ENCODE assay signal across 8 mouse cellular contexts in the genomic region with DNA sequence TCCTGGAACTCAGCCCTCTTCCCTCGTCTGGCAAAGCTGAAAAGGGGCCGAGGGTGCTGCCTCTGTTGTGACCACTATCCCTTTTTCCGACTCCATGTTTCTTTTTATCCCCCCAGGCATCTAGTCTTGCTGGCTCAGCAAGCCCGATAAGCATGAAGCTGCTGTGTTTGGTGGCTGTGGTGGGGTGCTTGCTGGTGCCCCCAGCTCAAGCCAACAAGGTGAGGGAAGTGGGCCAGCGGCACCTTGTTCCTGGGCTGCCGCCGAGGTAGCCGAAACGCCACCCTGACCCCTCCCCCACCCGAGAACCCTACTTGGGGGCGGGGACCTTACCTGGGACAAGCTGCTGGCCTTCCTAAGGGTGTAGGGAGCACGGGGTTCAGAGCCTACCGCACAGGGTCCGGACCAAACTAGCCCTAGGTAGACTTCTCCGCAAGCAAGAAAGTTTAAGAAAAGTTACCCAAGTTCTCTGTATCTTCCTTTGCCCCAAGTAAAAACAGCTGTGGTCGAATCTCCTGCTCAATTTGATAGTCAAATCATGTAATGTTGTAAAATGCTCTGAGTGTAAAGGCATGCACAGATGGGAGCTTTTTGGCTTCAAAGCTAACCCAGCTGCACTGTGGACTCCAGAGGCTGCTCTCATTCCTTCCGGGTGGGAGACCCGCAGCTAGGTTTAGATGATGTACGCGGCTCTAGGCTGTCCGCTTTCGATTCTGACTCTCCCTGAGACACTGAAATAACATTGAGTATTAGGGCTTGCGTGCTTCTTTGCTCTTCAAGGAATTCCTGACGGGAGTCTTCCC. TPM values are rescaled to one million over a fixed set of nuclear protein-coding genes. Genes with fewer than 3 reads are reported as not detected.
DNase-seq lines count a peak whose midpoint lies in the region; ATAC-seq and TF ChIP-seq lines count a peak whose summit lies in the region.

No protein-coding gene starts in this region.

- no peak for TF ChIP-seq CTCF in midbrain, postnatal 0 days (IDR thresholded peaks at IDR 0.05)

- WGBS in embryonic facial prominence, embryonic 14.5 days = 3% methylated on average over 24 of the region's 24 CpGs
- 4% methylated on average over 24 of the region's 24 CpGs for WGBS in hindbrain, embryonic 13.5 days
- 4% methylated on average over 24 of the region's 24 CpGs for WGBS in midbrain, postnatal 0 days

- peak; percentile 26 for DNase-seq in gastrocnemius, postnatal 10 days
- no peak for DNase-seq in gastrocnemius, adult 18-20 months (ENCODE audit: low spot score)
- peak; percentile 45 for DNase-seq in adrenal gland, adult 2 months
- DNase-seq in embryonic facial prominence, embryonic 14.5 days (ENCODE audit: low spot score) = peak; percentile 67
- DNase-seq in liver = peak; percentile 84
- DNase-seq in midbrain, postnatal 0 days (ENCODE audit: low spot score) = no peak
- DNase-seq in thymus, postnatal 10 days (ENCODE audit: low spot score in 2 of 2) = peak; percentile 23 to 28

- H3K27me3 ChIP-seq in embryonic facial prominence, embryonic 14.5 days (replicated peaks; ENCODE audit: control insufficient read depth, insufficient read depth, low read length) = no peaks in the 10 kb centered on the region
- H3K27me3 ChIP-seq in hindbrain, embryonic 13.5 days = no peaks in the 10 kb centered on the region
- H3K27me3 ChIP-seq in midbrain, postnatal 0 days (ENCODE audit: insufficient read depth, low read length) = no peaks in the 10 kb centered on the region

- peaks cover 12% of the 10 kb centered on the region for H3K4me1 ChIP-seq in embryonic facial prominence, embryonic 14.5 days (ENCODE audit: control insufficient read depth, insufficient read depth, low read length)
- H3K4me1 ChIP-seq in hindbrain, embryonic 13.5 days (replicated peaks) = peaks cover 18% of the 10 kb centered on the region
- peaks cover 8% of the 10 kb centered on the region; the same call in 1 of the 2 replicates for H3K4me1 ChIP-seq in midbrain, postnatal 0 days (ENCODE audit: insufficient read depth, low read length)

- peak overlapping the region; percentile 82 for H3K4me3 ChIP-seq in embryonic facial prominence, embryonic 14.5 days (ENCODE audit: low read depth, low read length)
- peak overlapping the region; percentile 84 for H3K4me3 ChIP-seq in hindbrain, embryonic 13.5 days
- H3K4me3 ChIP-seq in midbrain, postnatal 0 days (ENCODE audit: low read depth, low read length) = peak overlapping the region; percentile 77

- peak overlapping the region; percentile 86 for H3K9ac ChIP-seq in embryonic facial prominence, embryonic 14.5 days (ENCODE audit: low read depth, low read length)
- peak overlapping the region; percentile 90 for H3K9ac ChIP-seq in hindbrain, embryonic 13.5 days
- peak overlapping the region; percentile 81 for H3K9ac ChIP-seq in midbrain, postnatal 0 days (replicated peaks; ENCODE audit: low read length, poor library complexity, severe bottlenecking)

- peaks cover 36% of the 10 kb centered on the region for H3K36me3 ChIP-seq in embryonic facial prominence, embryonic 14.5 days (ENCODE audit: control insufficient read depth, insufficient read depth, low read length)
- H3K36me3 ChIP-seq in hindbrain, embryonic 13.5 days = peaks cover 32% of the 10 kb centered on the region
- peaks cover 4% of the 10 kb centered on the region; the same call in 1 of the 2 replicates for H3K36me3 ChIP-seq in midbrain, postnatal 0 days (ENCODE audit: insufficient read depth, low read length)

- peak; percentile 37 for ATAC-seq in embryonic facial prominence, embryonic 14.5 days (ENCODE audit: low read depth)
- peak; percentile 62 for ATAC-seq in hindbrain, embryonic 13.5 days (ENCODE audit: low FRiP score)
- peak; percentile 45 for ATAC-seq in midbrain, postnatal 0 days (ENCODE audit: low FRiP score)

- peak overlapping the region; percentile 80 for H3K27ac ChIP-seq in embryonic facial prominence, embryonic 14.5 days (replicated peaks; ENCODE audit: low read depth, low read length)
- peak overlapping the region; percentile 85 for H3K27ac ChIP-seq in hindbrain, embryonic 13.5 days
- peak overlapping the region; percentile 82 for H3K27ac ChIP-seq in midbrain, postnatal 0 days (ENCODE audit: low read depth, low read length)

- H3K9me3 ChIP-seq in embryonic facial prominence, embryonic 14.5 days (ENCODE audit: control insufficient read depth, low read length) = no peaks in the 10 kb centered on the region
- H3K9me3 ChIP-seq in hindbrain, embryonic 13.5 days = no peaks in the 10 kb centered on the region
- no peaks in the 10 kb centered on the region for H3K9me3 ChIP-seq in midbrain, postnatal 0 days (ENCODE audit: low read length)

- H3K4me2 ChIP-seq in embryonic facial prominence, embryonic 14.5 days (ENCODE audit: low read depth, low read length) = peak overlapping the region; percentile 89
- peak overlapping the region; percentile 95 for H3K4me2 ChIP-seq in hindbrain, embryonic 13.5 days
- peak overlapping the region; percentile 98 for H3K4me2 ChIP-seq in midbrain, postnatal 0 days (ENCODE audit: low read depth, low read length, poor library complexity, severe bottlenecking)

RNA-seq across cellular contexts. Expression of gene Tmem9, which starts 10.6 kb away (rescaled TPM):
- total RNA-seq in gastrocnemius, postnatal 10 days (2021) = 10 to 100 TPM; 27.2 to 29.0 TPM
- 1 to 10 TPM; 5.9 to 7.0 TPM for total RNA-seq in gastrocnemius, adult 18-20 months (2021)
- 10 to 100 TPM; 39.5 to 46.4 TPM for total RNA-seq in adrenal gland, adult 2 months (2021)
- 102 and 112 TPM in 2 replicates for polyA plus RNA-seq in adrenal gland, adult 2 months (2012; rRNA removed)
- polyA plus RNA-seq in embryonic facial prominence, embryonic 14.5 days (2014; fragmentation: Nextera tagmentation; extraction: Ambion mirVana) = 93.3 and 112 TPM in 2 replicates
- 149 and 153 TPM in 2 replicates for polyA plus RNA-seq in hindbrain, embryonic 13.5 days (2015; fragmentation: Nextera tagmentation; extraction: Ambion mirVana)
- total RNA-seq in midbrain, postnatal 0 days (2014; rRNA removed) = 110 and 119 TPM in 2 replicates
- polyA plus RNA-seq in midbrain, postnatal 0 days (2015; fragmentation: Nextera tagmentation; extraction: Ambion mirVana) = 172 and 188 TPM in 2 replicates

RNA-seq across cellular contexts. Expression of gene Igfn1, which starts 12.4 kb away (rescaled TPM):
- total RNA-seq in gastrocnemius, postnatal 10 days (2021) = 10 to 100 TPM; 18.2 to 31.6 TPM
- total RNA-seq in gastrocnemius, adult 18-20 months (2021) = 10 to 100 TPM; 32.4 to 62.9 TPM
- total RNA-seq in adrenal gland, adult 2 months (2021) = under 1 TPM in 1 of 2 experiments, not detected in 1; 0.17 TPM
- 0.16 and 0.17 TPM in 2 replicates for polyA plus RNA-seq in adrenal gland, adult 2 months (2012; rRNA removed)
- polyA plus RNA-seq in embryonic facial prominence, embryonic 14.5 days (2014; fragmentation: Nextera tagmentation; extraction: Ambion mirVana) = 0.09 TPM in 1 of 2 replicates, not detected in the other
- polyA plus RNA-seq in hindbrain, embryonic 13.5 days (2015; fragmentation: Nextera tagmentation; extraction: Ambion mirVana) = not detected in 2 replicates
- total RNA-seq in midbrain, postnatal 0 days (2014; rRNA removed) = 0.22 TPM in 1 of 2 replicates, not detected in the other
- polyA plus RNA-seq in midbrain, postnatal 0 days (2015; fragmentation: Nextera tagmentation; extraction: Ambion mirVana) = not detected in 2 replicates

RNA-seq across cellular contexts. Expression of gene Ascl5, which starts 32.0 kb away (rescaled TPM):
- not detected for total RNA-seq in gastrocnemius, postnatal 10 days (2021)
- total RNA-seq in gastrocnemius, adult 18-20 months (2021) = not detected
- total RNA-seq in adrenal gland, adult 2 months (2021) = not detected
- polyA plus RNA-seq in adrenal gland, adult 2 months (2012; rRNA removed) = 0.39 TPM in 1 of 2 replicates, not detected in the other
- 0.67 TPM in 1 of 2 replicates, not detected in the other for polyA plus RNA-seq in embryonic facial prominence, embryonic 14.5 days (2014; fragmentation: Nextera tagmentation; extraction: Ambion mirVana)
- not detected in 2 replicates for polyA plus RNA-seq in hindbrain, embryonic 13.5 days (2015; fragmentation: Nextera tagmentation; extraction: Ambion mirVana)
- total RNA-seq in midbrain, postnatal 0 days (2014; rRNA removed) = 3.0 TPM in 1 of 2 replicates, not detected in the other
- 0.30 TPM in 1 of 2 replicates, not detected in the other for polyA plus RNA-seq in midbrain, postnatal 0 days (2015; fragmentation: Nextera tagmentation; extraction: Ambion mirVana)

RNA-seq across cellular contexts. Expression of gene Cacna1s, which starts 34.0 kb away (rescaled TPM):
- total RNA-seq in gastrocnemius, postnatal 10 days (2021) = 100 to 1,000 TPM; 558 to 576 TPM
- total RNA-seq in gastrocnemius, adult 18-20 months (2021) = 1,000 to 10,000 TPM in 1 of 2 experiments, 100 to 1,000 TPM in 1; 824 to 1,030 TPM
- total RNA-seq in adrenal gland, adult 2 months (2021) = 1 to 10 TPM in 1 of 2 experiments, under 1 TPM in 1; 0.17 to 1.2 TPM
- polyA plus RNA-seq in adrenal gland, adult 2 months (2012; rRNA removed) = 0.15 and 0.40 TPM in 2 replicates
- 11.2 and 12.1 TPM in 2 replicates for polyA plus RNA-seq in embryonic facial prominence, embryonic 14.5 days (2014; fragmentation: Nextera tagmentation; extraction: Ambion mirVana)
- polyA plus RNA-seq in hindbrain, embryonic 13.5 days (2015; fragmentation: Nextera tagmentation; extraction: Ambion mirVana) = 0.10 and 0.29 TPM in 2 replicates
- total RNA-seq in midbrain, postnatal 0 days (2014; rRNA removed) = 0.42 and 0.71 TPM in 2 replicates
- 0.57 and 0.59 TPM in 2 replicates for polyA plus RNA-seq in midbrain, postnatal 0 days (2015; fragmentation: Nextera tagmentation; extraction: Ambion mirVana)

Comparison
In these comparisons a context has a peak if more than half of its experiments do, and no peak if none do; other contexts are left out.
1. DNase-seq: peak in gastrocnemius, postnatal 10 days (single experiment), adrenal gland, adult 2 months (single experiment), embryonic facial prominence, embryonic 14.5 days (single experiment), liver (single experiment) and thymus, postnatal 10 days (2 of 2); none in gastrocnemius, adult 18-20 months (single experiment) and midbrain, postnatal 0 days (single experiment).
2. RNA of gene Igfn1, which starts 12.4 kb away (total RNA-seq): 32.4 to 62.9 TPM in gastrocnemius, adult 18-20 months and 18.2 to 31.6 TPM in gastrocnemius, postnatal 10 days; 0.22 TPM in midbrain, postnatal 0 days and 0.17 TPM in adrenal gland, adult 2 months; every median in the first group is over 10 times any median in the second.
3. Peak in every context shown above with its lines, with median percentiles within 50 percentile points of each other: ATAC-seq, H3K27ac ChIP-seq, H3K4me2 ChIP-seq, H3K4me3 ChIP-seq and H3K9ac ChIP-seq.